Mouse (Mus musculus) ES-E14 (cell line): ENCODE measurements around the gene C1ql4. TPM values are rescaled to one million over a fixed set of nuclear protein-coding genes. Genes with fewer than 3 reads are reported as not detected.

Experiments used
- DNase-seq: peaks from one replicate; pipeline ENCODE4 v3.0.0-alpha.2; 2013; ENCODE audit warnings: low read depth, low spot score
- H3K27ac ChIP-seq: 2 replicates; pipeline ENCODE4 v1.5.1; 2012; ENCODE audit warnings: low read depth, mild to moderate bottlenecking, low read length, moderate library complexity, mixed read lengths; ENCODE audit not compliant: poor library complexity, insufficient read depth, severe bottlenecking
- H3K36me3 ChIP-seq: 2 replicates; pipeline ENCODE4 v1.6.1; 2012; ENCODE audit warnings: mild to moderate bottlenecking, low read length, moderate library complexity, mixed read lengths; ENCODE audit not compliant: control insufficient read depth, poor library complexity, insufficient read depth, severe bottlenecking
- H3K4me1 ChIP-seq, 2 experiments: fragments of 150-350 bp in 1 of 2; sonication (generic) in 1 of 2; 2 replicates each; pipeline ENCODE4 v1.6.1; 2012; ENCODE audit warnings: low read length in 2 of 2, mild to moderate bottlenecking in 1 of 2, mixed read lengths in 1 of 2; ENCODE audit not compliant: control insufficient read depth in 2 of 2, insufficient read depth in 2 of 2, poor library complexity in 1 of 2
- H3K4me3 ChIP-seq, 2 experiments: fragments of 150-350 bp in 1 of 2; sonication (generic) in 1 of 2; 2 replicates each; pipeline ENCODE4 v1.5.1; 2012; ENCODE audit warnings: low read length in 2 of 2, low read depth in 1 of 2, mild to moderate bottlenecking in 1 of 2, mixed read lengths in 1 of 2; ENCODE audit not compliant: insufficient read depth in 1 of 2, poor library complexity in 1 of 2, severe bottlenecking in 1 of 2
- H3K9ac ChIP-seq: 2 replicates; pipeline ENCODE4 v1.6.1; 2012; ENCODE audit warnings: low read depth, mild to moderate bottlenecking, low read length, mixed read lengths; ENCODE audit not compliant: poor library complexity, insufficient read depth, severe bottlenecking
- H3K9me3 ChIP-seq: fragments of 150-350 bp; sonication (generic); 2 replicates; pipeline ENCODE4 v1.6.1; 2012; ENCODE audit warnings: low read depth, mild to moderate bottlenecking, low read length; ENCODE audit not compliant: control insufficient read depth, insufficient read depth
- CHD2 ChIP-seq: IDR thresholded peaks from 2 replicates; pipeline ENCODE4 v1.6.1; 2014; ENCODE audit warnings: mild to moderate bottlenecking, low read depth, low read length, inconsistent platforms
- HCFC1 ChIP-seq: IDR thresholded peaks from 2 replicates; pipeline ENCODE4 v1.6.1; 2012; ENCODE audit warnings: low read length, inconsistent platforms, borderline replicate concordance; ENCODE audit not compliant: insufficient read depth
- MAFK ChIP-seq: IDR thresholded peaks from 2 replicates; pipeline ENCODE4 v1.6.1; 2014; ENCODE audit warnings: mild to moderate bottlenecking, low read depth, low read length, inconsistent platforms; ENCODE audit not compliant: insufficient read depth
- ZC3H11A ChIP-seq: IDR thresholded peaks from 2 replicates; pipeline ENCODE4 v1.6.1; 2012; ENCODE audit warnings: low read depth, mild to moderate bottlenecking, inconsistent platforms, low read length, borderline replicate concordance
- ZNF384 ChIP-seq: IDR thresholded peaks from 2 replicates; pipeline ENCODE4 v1.6.1; 2012; ENCODE audit warnings: low read depth, low read length, inconsistent platforms
- in situ Hi-C, 2 experiments: fragments of 600-800 bp; cut with MboI; formaldehyde crosslinking; loops; one replicate each; pipeline ENCODE4 v1.15.1; 2025; ENCODE audit warnings: low sequenced_read_pairs in 2 of 2, inconsistent platforms in 1 of 2; ENCODE audit not compliant: unreplicated experiment in 2 of 2
- total RNA-seq: library from RNA; depleted of rRNA; stranded (reverse); fragments of 300-350 nt; gene quantifications from 2 replicates; pipeline ENCODE4 v1.2.3, GENCODE M21; 2012

C1ql4 gene
- total RNA-seq, 1 experiment = 3.7 TPM

DNA sequence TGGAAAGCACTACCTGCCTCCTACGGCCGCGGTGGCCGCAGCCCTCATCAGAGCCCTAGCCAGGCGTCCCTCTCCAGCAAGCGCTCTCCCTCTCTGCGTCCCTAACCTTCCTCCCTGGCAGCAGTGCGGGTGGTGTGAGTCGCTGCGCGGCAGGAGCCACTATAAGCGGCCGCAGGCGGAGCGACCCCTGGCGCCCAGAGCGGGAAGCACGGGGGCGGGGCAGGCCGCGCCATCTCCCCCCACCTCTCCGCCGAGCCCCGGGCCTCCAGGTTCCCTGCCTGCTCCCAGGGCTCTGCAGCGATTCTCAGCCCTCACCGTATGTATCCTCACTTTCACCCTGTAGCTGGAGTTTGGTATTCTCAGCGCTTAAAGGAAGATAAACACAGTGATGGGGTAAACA lies 675 bp upstream of the C1ql4 start:
- Histone ChIP-seq H3K9ac (0 out of 2 replicates have a peak overlapping the region, but pooled peaks have one; percentile 20), H3K4me1 (peaks cover 2 to 8% of the 10 kb centered on the region in 2 experiments; a peak in 2 of 4 replicates), H3K36me3 (no peaks in the 10 kb centered on the region), H3K27ac (no peak overlapping the region), H3K4me3 (peak overlapping the region; percentile 55 to 62), H3K9me3 (no peaks in the 10 kb centered on the region)
- in situ Hi-C loops = loop anchor here in 1 of 2 experiments (25.0 kb wide), 1 partner anchor 301 kb away; the partner anchor contains the start of genes Wnt1 and Wnt10b
- peak; percentile 75 for DNase-seq
- TF ChIP-seq MAFK (no peak), HCFC1 (0 out of 2 replicates have a peak, but pooled peaks have one; percentile 30)

DNA sequence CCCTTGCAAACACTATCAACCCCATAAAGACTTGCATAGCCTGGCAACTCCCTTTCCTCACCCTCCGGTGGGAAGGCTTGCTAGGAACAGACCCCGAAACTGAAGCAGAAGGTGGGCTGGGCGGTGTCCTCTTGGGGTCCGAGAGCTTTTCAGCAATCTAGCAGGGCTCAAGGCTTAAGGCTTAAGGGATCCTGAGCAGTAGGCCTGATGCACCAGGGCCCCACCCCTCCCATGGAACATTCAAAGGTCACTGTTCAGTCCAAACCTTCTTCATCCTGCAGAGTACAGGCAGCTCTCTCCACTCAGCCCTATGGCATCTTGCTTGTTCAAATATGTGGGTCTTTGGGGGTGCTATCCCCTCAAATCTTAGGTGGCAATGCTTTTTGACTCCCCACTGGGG lies 1.6 kb downstream of the C1ql4 start:
- no peak for DNase-seq
- Histone ChIP-seq H3K27ac (no peak overlapping the region), H3K4me3 (no peak overlapping the region), H3K9me3 (no peaks in the 10 kb centered on the region), H3K36me3 (peaks cover 19% of the 10 kb centered on the region), H3K9ac (no peak overlapping the region), H3K4me1 (peaks cover 0 to 11% of the 10 kb centered on the region in 2 experiments; a peak in 2 of 4 replicates)
- in situ Hi-C loops = loop anchor here in 1 of 2 experiments (25.0 kb wide), 1 partner anchor 299 kb away; the partner anchor contains the start of genes Wnt1 and Wnt10b
- TF ChIP-seq ZNF384 = no peak
- no peak for TF ChIP-seq HCFC1

DNA sequence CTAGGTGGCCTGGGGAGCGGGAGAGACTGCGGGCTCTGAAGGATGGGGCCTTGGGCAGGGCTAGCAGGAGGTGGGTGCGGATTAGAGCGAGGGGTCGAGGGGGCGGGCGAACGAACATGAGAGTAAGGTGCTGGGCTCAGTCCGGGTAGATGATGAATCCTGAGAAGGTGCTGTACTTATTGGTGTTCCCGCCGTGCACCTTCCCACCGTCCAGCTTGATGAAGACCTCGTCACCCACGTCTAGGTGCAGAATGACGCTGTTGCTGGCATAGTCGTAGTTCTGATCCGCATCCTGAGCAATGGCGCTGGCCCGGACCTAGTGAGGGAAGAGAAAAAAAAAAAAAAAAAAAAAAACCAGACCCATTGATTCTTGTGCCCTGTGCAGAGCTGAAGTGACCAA lies 3.0 kb downstream of the C1ql4 start:
- no peak for TF ChIP-seq HCFC1
- no peak for TF ChIP-seq ZC3H11A
- TF ChIP-seq ZNF384 = no peak
- no peak for TF ChIP-seq CHD2
- TF ChIP-seq MAFK = no peak
- Histone ChIP-seq H3K36me3 (peaks cover 26% of the 10 kb centered on the region), H3K4me1 (peaks cover 0 to 11% of the 10 kb centered on the region in 2 experiments; a peak in 2 of 4 replicates), H3K4me3 (peak overlapping the region in 1 of 2 experiments; percentile 16; a peak in 1 of 4 replicates), H3K9ac (no peak overlapping the region), H3K27ac (no peak overlapping the region), H3K9me3 (no peaks in the 10 kb centered on the region)
- in situ Hi-C loops = loop anchor here in 1 of 2 experiments (25.0 kb wide), 1 partner anchor 297 kb away; the partner anchor contains the start of genes Wnt1 and Wnt10b
- DNase-seq = no peak

DNA sequence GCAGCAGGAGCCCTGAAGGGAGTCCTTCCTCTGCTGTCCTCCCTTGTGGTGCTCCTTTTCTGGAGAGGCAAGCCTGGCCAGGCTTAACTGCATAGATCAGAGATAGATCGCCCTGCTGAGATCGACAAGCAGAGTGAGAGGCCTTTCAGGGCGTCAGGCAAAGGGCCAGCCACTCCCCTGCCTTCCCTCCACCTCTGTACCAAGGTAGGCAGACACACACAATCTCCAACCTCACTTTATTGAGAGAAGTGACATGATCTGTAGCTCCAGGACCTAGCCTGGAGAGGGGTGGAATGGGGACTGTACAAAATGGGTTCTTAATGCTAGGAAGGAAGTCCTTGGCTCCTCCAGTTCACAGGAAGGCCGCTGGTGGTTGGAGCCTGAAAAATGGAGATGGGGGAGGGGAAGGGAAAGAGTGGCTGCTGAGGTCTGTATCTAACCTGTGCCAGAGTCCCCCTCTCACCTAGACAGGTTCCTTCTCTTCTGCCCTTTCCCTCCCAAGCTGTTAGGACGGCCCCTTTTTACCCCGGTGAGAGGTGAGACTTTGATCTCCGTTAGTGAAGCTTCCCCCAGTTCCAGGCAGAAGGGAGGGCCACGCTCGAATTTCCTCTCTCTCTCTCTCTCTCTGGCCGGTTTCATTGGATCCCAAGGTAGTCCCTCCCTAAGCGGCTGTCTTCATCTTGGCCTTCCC lies 3.6 kb downstream of the C1ql4 start:
- Histone ChIP-seq H3K4me3 (no peak overlapping the region; a peak in 1 of 4 replicates), H3K9ac (no peak overlapping the region), H3K27ac (no peak overlapping the region), H3K36me3 (peaks cover 26% of the 10 kb centered on the region), H3K4me1 (peaks cover 0 to 9% of the 10 kb centered on the region in 2 experiments; a peak in 2 of 4 replicates), H3K9me3 (no peaks in the 10 kb centered on the region)
- DNase-seq = no peak
- in situ Hi-C loops = loop anchor here in 1 of 2 experiments (25.0 kb wide), 1 partner anchor 297 kb away; the partner anchor contains the start of genes Wnt1 and Wnt10b
- TF ChIP-seq ZNF384 (no peak), CHD2 (no peak), ZC3H11A (no peak)
